Mouse (Mus musculus): ENCODE results near the gene Ccdc113.

The Ccdc113 gene

GRCm38 (mm10) chr8:95539487-95539886 lies 5.6 kb downstream of the Ccdc113 start:
- DNase-seq (ENCODE audit: low read depth), result no peak

GRCm38 (mm10) chr8:95542191-95542590 lies 8.3 kb downstream of the Ccdc113 start:
- no peak for DNase-seq (ENCODE audit: low read depth)

GRCm38 (mm10) chr8:95543065-95543464 lies 9.2 kb downstream of the Ccdc113 start:
- DNase-seq (ENCODE audit: low read depth), result no peak

- DNase-seq (ENCODE audit: low read depth), result no peak
Measured at GRCm38 (mm10) chr8:95545815-95546214, 11.9 kb downstream of the Ccdc113 start.

- no peak for DNase-seq (ENCODE audit: low read depth)
Measured at GRCm38 (mm10) chr8:95546986-95547385, 13.1 kb downstream of the Ccdc113 start.

- DNase-seq (ENCODE audit: low read depth), result no peak
Measured at GRCm38 (mm10) chr8:95547931-95548330, 14.0 kb downstream of the Ccdc113 start.

GRCm38 (mm10) chr8:95549871-95550829 lies 16.3 kb downstream of the Ccdc113 start:
- no peak for DNase-seq (ENCODE audit: low read depth)

- no peak for DNase-seq (ENCODE audit: low read depth)
Measured at GRCm38 (mm10) chr8:95551577-95551976, 17.7 kb downstream of the Ccdc113 start.

- no peak for DNase-seq (ENCODE audit: low read depth)
Measured at GRCm38 (mm10) chr8:95555963-95556362, 22.1 kb downstream of the Ccdc113 start.

GRCm38 (mm10) chr8:95566217-95566616 lies 32.3 kb downstream of the Ccdc113 start:
- no peak for DNase-seq (ENCODE audit: low read depth)

GRCm38 (mm10) chr8:95566809-95567208 lies 32.9 kb downstream of the Ccdc113 start:
- no peak for DNase-seq (ENCODE audit: low read depth)

GRCm38 (mm10) chr8:95573146-95573545 lies 39.3 kb downstream of the Ccdc113 start:
- no peak for DNase-seq (ENCODE audit: low read depth)

- DNase-seq (ENCODE audit: low read depth), result no peak
Measured at GRCm38 (mm10) chr8:95576240-95576639, 42.4 kb downstream of the Ccdc113 start, which contains the start of gene Prss54. Prss54 (minus strand) TSS chr8:95576340.

GRCm38 (mm10) chr8:95587339-95587738 lies 53.5 kb downstream of the Ccdc113 start:
- no peak for DNase-seq (ENCODE audit: low read depth)

- DNase-seq (ENCODE audit: low read depth), result no peak
Measured at GRCm38 (mm10) chr8:95589282-95589681, 55.4 kb downstream of the Ccdc113 start.

- DNase-seq (ENCODE audit: low read depth), result no peak
Measured at GRCm38 (mm10) chr8:95590539-95590938, 56.7 kb downstream of the Ccdc113 start.

GRCm38 (mm10) chr8:95592131-95592780 lies 58.4 kb downstream of the Ccdc113 start:
- no peak for DNase-seq (ENCODE audit: low read depth)

- no peak for DNase-seq (ENCODE audit: low read depth)
Measured at GRCm38 (mm10) chr8:95593439-95594393, 59.8 kb downstream of the Ccdc113 start.

GRCm38 (mm10) chr8:95595131-95595530 lies 61.2 kb downstream of the Ccdc113 start:
- no peak for DNase-seq (ENCODE audit: low read depth)

GRCm38 (mm10) chr8:95596841-95597241 lies 63.0 kb downstream of the Ccdc113 start:
- no peak for DNase-seq (ENCODE audit: low read depth)

- DNase-seq (ENCODE audit: low read depth), result peak; percentile 13
Measured at GRCm38 (mm10) chr8:95599861-95600260, 66.0 kb downstream of the Ccdc113 start.

GRCm38 (mm10) chr8:95601306-95601705 lies 67.4 kb downstream of the Ccdc113 start:
- DNase-seq (ENCODE audit: low read depth), result no peak
